Mouse (Mus musculus): ENCODE results near the gene Fbxw26.
"Not testable (repeated sequence)": the region's sequence is repeated elsewhere in the genome, so short reads cannot be mapped to it uniquely, and the experiment has no call there.

Gene Fbxw26

DNA sequence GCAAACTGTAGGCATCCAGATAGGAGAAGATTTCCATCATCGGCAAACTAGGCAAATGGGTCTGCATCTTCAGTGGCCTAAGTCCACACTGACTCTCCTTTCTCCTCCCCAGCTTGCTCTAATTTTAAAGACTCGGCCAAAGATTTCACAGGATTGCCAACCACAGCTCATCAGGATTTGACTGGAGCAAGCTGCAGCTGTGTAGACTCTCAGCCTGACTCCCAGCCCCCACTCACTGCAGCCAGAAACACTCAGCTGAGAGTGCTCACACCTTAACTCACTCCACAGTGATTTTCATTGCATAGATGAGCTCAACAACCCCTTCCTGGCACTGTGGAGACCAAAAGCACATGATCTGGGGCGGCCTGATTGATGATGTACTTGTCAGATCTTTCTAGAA lies at the start of gene Fbxw26:
Gene Fbxw26, minus strand, starts transcription at position 101 of the 400 bp plus-strand sequence.
- not testable (repeated sequence) for DNase-seq (ENCODE audit: low spot score in 2 of 2)

DNA sequence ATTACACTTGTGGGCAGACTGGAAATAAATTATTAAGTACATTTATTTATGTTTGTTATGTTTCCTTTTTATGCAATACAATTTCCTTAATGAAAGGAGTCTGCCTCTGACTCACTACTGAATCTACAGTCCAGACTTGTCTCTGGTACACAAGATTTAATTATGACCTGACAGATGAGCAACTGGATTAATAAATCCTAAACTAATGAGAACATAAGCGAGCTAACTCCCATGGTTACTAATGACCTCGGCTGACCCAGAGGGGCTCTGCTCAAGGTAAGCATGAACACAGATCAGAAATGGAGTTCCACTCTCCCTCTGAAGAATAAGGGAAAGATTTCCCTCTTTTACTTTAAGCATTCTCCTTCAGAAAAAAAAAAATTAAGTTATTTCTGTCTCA lies 49.3 kb upstream of the Fbxw26 start:
- DNase-seq (ENCODE audit: low spot score in 2 of 2), result no peak

DNA sequence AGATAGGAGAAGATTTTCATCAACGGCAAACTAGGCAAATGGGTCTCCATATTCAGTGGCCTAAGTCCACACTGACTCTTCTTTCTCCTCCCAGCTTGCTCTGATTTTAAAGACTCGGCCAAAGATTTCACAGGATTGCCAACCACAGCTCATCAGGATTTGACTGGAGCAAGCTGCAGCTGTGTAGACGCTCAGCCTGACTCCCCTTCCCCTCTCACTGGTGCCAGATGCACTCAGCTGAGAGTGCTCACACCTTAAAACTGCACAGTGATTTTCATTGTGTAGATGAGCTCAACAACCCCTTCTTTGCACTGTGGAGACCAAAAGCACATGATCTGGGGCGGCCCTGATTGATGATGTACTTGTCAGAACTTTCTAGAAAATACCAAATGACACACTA lies 44.7 kb upstream of the Fbxw26 start, which contains the start of gene Fbxw27:
Gene Fbxw27, minus strand, starts transcription at position 101 of the 400 bp plus-strand sequence.
- DNase-seq (ENCODE audit: low spot score in 2 of 2), result not testable (repeated sequence)

DNA sequence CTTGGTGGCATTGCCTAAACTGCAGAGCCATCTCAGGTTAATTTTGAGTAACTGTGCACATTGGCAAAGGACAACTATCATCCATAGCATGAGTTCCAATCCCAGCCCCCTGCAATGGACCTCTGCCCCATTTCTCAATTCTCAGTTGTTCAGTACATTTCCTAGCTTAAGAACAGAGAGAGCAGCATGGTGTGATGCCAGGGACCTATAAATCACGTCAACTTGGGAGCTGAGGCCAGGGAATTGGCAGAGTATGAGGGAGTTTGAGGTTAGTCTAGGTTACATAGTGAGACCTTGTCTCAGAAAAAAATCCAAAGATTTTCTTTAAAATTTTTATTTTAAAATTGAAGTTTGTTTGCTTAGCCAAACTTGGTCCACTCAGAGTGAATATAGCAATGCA lies 21.0 kb upstream of the Fbxw26 start:
- not testable (repeated sequence) for DNase-seq (ENCODE audit: low spot score in 2 of 2)

DNA sequence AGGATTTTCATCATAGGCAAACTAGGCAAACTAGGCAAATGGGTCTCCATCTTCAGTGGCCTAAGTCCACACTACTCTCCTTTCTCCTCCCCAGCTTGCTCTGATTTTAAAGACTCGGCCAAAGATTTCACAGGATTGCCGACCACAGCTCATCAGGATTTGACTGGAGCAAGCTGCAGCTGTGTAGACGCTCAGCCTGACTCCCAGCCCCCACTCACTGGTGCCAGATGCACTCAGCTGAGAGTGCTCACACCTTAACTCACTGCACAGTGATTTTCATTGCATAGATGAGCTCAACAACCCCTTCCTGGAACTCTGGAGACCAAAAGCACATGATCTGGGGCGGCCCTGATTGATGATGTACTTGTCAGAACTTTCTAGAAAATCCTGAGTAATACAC lies 43.3 kb downstream of the Fbxw26 start, which contains the start of gene Fbxw18:
Gene Fbxw18, minus strand, starts transcription at position 101 of the 400 bp plus-strand sequence.
- not testable (repeated sequence) for DNase-seq (ENCODE audit: low spot score in 2 of 2)

DNA sequence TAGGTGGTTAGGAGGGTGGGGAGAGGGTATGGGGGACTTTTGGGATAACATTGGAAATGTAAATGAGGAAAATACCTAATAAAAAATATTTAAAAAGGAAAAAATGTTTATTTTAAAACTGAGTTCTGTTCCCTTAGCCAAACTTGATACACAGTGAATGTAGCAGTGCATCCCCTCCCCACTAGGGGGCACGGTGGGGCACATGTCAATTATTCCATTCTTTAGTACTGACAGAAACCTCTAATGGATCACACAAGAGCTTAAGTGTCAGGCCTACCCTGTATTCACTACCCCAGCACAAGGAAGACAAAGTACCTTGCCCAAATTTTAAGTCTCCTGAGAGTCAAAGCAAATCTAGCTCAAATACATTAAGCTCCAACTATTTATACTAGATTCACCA lies 60.6 kb downstream of the Fbxw26 start:
- peak in 1 of 2 experiments; percentile 2 for DNase-seq (ENCODE audit: low spot score in 2 of 2)
